Mouse (Mus musculus) layer of hippocampus, postnatal 25 days (tissue): ENCODE results near the gene Apol7e. TPM values are rescaled to one million over a fixed set of nuclear protein-coding genes. Genes with fewer than 3 reads are reported as not detected.

Source experiments
- DNase-seq, 2 experiments: peaks; one replicate each; pipeline ENCODE4 v3.0.0; 2022; ENCODE audit warnings: mixed read lengths in 2 of 2, low spot score in 1 of 2; ENCODE audit errors: extremely low spot score in 1 of 2
- total RNA-seq, 2 experiments: library from RNA; stranded (reverse); gene quantifications; 2 replicates each; pipeline ENCODE4 v1.2.3; 2021

The Apol7e gene
- total RNA-seq, 2 experiments from 2014 or later, result not detected

- DNase-seq, result no peak
These were observed 66.9 kb downstream of the Apol7e start for GRCm38 (mm10) chr15:77765484-77766093.

- DNase-seq, result no peak
These were observed 68.3 kb downstream of the Apol7e start for GRCm38 (mm10) chr15:77766981-77767380.

Other genes starting within 250 kb of the Apol7e start
- not detected for gene Apol10a, start 221.8 kb upstream of the Apol7e start, total RNA-seq
- gene Apol11a, start 190.6 kb upstream of the Apol7e start, total RNA-seq, result not detected
- not detected for gene Apol7c, start 165.5 kb upstream of the Apol7e start, total RNA-seq
- not detected for gene 1700025B11Rik, start 137.0 kb upstream of the Apol7e start, total RNA-seq
- gene Apol10b, start 102.7 kb upstream of the Apol7e start, total RNA-seq, result under 1 TPM in 1 of 2 experiments, not detected in 1; 0.10 TPM
- gene Gm36245, start 99.6 kb upstream of the Apol7e start, total RNA-seq, result not detected
- gene Apol11b, start 55.6 kb upstream of the Apol7e start, total RNA-seq, result not detected
- not detected for gene Apol9b, start 30.2 kb downstream of the Apol7e start, total RNA-seq
- 1 to 10 TPM; 4.0 to 4.8 TPM for gene Apol8, start 58.1 kb downstream of the Apol7e start, total RNA-seq
- 10 to 100 TPM; 75.0 to 90.2 TPM for gene Myh9, start 143.3 kb downstream of the Apol7e start, total RNA-seq
- 100 to 1,000 TPM; 115 to 140 TPM for gene Txn2, start 230.1 kb downstream of the Apol7e start, total RNA-seq